Mouse (Mus musculus): Measurements from ENCODE around the gene Rhod. TPM values are rescaled to one million over a fixed set of nuclear protein-coding genes. Genes with fewer than 3 reads are reported as not detected.

Gene Rhod
- polyA plus RNA-seq, 1 experiment from 2014 or later: 7.7 TPM

DNA sequence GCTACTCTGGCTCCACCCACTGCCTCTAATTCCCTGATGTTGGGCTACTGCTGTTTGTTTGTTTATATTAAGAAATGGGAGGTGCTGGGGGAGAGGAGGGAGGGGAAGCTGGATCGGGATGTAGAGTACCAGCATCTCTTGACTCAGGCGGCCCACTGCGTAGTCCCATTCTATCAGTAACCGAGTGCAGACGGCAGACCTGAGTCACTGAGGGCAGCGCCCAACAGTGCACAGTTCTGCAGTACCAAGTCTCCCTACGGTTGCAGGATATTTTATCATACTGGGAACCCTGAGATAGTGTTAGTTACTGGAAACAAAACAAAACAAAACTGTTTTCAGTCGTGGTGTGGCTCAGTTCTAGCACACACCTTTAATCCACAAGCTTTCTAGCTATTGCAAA, 11.9 kb upstream of the Rhod start:
- no peak for DNase-seq (ENCODE audit: low spot score)

DNA sequence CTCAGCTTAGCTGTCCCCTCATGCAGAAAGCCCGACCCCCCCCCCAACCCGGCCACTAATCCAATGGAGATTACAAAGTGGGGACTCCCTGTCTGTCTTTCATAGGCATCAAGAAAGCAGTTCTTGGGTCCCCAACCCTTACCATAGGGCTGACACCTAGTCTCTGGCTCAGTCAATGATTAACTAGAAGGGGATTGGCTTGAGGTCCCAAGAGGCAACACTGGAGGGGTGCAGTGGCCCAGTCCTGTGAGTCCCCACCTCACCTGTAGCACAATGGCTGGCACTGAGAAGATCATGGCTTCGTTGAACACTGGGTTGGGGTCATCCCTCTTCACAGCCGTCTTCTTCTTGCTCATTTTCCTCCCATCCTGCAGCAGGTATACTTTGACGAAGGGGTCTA, 11.4 kb upstream of the Rhod start:
- no peak for DNase-seq (ENCODE audit: low spot score)

DNA sequence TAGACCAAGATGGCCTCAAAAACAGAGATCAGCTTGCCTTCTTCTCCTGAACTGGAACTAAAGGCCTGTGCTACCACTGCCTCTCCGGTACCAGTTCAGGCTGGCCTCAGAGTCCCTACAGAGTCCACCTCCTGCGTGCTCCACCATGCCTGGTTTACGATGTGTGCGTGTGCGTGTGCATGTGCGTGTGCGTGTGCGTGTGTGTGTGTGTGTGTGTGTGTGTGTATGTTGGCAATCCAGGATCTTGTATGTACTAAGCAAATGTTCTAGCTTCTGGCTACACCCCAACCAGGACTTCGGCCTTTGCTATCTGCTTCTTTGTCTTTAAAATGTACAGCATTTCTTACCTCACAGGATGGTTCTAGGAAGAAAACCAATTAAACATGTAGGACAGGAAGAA, 10.0 kb upstream of the Rhod start:
- DNase-seq (ENCODE audit: low spot score): no peak

DNA sequence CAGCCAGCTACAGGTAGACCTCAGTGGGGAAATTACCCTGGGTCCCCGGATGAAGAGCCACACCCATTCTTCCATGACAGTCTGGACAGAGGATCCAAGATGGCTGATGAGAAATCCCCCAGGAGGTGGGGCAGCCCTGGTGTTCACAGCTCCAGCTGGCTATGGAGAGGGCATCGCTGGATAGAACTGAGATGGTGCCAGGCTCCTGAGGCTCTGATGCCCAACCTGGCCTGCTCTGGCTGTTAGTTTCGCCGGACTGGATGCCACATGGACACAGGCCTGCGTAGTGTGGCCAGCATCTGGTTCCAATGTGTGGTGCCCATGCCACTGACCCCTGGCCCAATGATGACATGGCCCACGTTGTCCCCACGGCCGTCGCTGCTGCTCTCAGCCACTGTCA, 8.2 kb upstream of the Rhod start:
- no peak for DNase-seq (ENCODE audit: low spot score)

DNA sequence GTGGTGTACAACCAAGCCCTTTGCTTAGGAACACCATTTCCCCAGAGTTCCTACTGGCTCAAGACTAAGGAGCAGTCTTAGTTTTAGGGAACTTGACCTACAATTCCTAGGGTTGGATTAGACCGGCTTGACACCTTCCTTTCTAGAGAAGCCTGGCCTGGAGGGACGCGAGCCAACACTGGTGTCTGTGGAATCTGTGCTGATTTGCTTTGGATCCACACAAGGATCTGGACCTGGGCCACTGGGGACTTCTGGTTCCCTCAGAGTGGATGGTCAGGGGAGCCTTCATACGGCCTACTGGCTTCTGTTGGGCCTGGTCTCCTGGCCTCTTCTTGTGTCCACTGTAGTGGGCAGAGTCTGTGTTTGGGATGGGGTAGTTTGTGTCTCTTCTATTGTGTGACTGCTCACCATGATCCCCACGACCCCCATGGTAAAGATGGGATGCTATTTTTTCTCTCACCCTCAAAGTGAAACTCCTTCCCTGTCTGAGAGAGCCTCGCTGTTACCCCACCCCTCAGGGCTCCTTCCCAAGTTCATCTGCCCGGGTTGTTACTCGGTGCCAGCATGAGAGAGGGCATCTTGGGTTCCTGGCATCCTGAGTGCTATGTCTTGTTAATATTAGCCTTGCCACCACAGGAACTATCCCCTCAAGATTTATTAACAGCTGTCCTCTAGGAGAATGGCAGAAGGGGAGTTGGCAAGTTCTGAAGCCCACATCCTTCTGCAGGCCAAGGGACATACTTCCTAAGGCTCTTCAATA, 7.6 kb upstream of the Rhod start:
- no peak for DNase-seq (ENCODE audit: low spot score)

DNA sequence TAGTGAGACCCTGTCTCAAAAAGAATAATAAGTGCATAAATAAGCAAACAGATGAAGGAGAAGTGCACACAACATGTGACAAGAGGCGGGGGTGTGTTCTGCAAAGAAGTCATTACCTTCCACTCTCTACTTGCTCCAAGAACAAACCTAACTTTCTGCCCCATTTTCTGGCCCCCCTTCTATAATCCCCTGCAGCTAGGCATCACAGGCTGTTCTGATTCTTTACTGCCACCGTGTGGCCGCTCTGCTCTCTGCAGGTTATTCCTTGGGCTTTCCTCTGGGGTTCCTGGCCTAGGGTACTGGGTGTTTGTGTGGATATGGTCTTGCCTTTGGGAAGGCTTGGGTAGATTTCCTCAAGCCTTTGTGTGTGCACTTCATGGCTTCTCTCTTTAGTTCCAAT, 3.2 kb upstream of the Rhod start:
- DNase-seq (ENCODE audit: low spot score): peak; percentile 65

DNA sequence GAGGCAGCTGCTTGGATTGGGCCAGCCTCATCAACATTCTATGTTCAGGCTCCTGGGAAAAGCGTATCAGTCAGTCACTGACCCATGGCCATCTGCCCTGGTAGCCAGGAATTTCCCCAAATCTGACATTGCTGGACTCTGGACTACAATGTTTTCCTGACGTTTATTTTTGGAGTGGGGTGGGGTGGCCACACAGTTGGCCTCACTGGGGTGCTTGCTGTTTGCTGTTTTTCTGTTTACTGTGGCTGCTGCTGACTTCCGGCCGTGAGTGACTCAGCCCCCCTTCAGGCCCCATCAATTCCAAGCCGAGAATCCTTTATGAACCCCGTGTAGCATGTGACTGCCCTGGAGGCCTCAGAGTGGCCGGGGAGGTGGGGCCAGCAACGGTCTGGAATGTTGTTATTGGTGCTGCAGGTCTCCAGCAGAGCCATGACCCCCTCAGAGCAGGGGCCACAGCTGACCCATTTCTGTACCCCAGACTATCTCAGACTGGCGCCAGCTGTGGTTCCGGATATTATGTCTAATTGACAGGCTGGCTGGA, 2.5 kb upstream of the Rhod start:
- DNase-seq (ENCODE audit: low spot score): no peak

DNA sequence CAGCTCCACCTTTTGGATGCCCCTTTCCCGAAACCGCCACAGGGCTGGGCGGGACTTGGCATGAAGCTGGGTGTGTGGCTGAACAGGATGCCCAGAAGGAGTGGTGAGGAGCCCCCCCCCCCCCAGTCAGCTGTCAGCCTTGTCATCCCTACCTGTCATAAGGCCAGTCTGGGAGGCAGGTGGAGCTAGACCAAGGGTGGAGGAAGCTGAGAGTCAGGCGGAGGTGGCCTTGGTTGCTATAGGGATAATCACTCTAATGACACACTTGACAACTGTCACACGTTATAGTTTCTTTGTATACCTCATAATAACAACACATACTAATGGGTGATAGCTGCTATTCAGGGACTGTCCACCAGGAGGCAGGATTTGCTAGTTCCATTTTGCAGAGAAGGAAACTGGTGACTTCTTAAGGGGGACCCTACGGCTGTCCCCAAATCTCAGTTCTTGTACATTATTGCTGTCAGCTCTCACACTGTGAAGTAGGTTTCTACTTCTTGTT, 1.9 kb upstream of the Rhod start:
- DNase-seq (ENCODE audit: low spot score): peak; percentile 65

DNA sequence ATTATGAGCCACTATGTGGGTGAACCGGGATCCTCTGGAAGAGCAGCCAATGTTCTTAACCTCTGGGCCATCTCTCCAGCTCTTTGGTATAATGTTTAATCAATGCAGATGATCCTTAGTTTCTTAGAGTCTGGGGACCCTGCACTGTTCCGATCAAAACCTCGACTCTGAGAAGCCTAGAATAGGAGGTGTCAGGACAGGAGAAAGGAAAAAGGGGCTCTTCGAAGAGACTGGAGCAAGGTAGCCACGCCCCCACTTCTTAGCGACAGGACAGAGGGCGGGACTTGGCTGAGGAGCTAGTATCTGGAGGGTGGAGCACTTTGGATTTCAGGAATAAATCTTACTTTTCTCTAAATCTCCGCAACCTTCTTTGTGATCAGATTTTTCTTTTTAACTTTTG, 990 bp upstream of the Rhod start:
- DNase-seq (ENCODE audit: low spot score): no peak

DNA sequence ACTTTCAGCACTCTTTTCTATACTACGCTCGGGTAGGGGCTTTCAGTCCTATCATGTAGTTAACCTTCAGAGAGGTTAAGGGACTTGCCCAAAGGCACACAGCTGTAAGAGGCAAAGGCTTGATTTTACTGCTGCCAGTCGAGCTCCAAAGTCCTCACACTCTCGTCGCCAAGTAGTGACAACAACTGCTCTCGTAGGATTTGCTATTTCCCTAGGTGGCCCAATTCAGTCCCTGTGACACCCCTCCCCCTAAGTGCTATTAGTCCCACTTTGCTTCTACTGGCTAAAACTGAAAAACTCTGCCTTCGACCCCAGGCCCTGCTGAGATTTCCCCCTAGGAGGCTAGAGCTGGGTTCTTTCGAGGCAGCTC, 456 bp downstream of the Rhod start:
- no peak for DNase-seq (ENCODE audit: low spot score)

DNA sequence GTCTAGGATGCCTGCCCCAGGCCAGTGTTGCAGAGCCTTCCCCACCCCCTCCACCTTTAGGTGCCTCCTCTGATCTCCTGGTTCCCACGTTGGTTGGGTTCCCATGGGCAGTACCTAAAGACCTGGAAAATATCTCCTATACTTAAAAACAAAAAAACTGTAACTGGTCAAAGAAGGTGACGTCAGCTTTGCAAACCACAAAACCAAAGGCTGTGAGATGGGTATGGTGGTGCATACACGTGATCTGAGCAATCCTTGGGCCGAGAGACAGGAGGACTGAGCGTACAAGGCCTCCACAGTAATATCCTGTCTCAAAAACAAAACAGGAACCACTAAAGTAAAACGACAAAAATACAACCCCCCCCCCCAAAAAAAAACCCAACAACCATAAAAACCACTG, 1.3 kb downstream of the Rhod start:
- DNase-seq (ENCODE audit: low spot score): no peak

DNA sequence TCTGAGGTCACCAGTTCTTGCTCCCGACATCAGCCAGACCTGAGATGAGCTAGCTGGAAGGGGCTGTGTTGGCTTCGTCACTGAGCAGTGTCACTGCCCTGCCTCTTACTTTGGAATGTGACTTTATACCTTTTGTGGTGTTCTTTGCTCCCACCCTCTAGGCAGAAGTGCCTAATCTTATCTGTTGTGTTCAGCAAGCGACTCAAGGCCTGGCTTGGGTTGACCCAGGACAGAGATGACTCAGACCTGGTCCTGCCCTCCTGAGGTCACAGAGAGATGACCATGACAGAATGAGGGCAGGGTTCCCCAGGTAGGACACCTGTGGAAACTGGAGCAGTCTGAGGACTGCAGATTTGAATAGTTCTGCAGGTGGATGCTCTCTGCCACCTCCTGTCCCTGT, 3.0 kb downstream of the Rhod start:
- no peak for DNase-seq (ENCODE audit: low spot score)

DNA sequence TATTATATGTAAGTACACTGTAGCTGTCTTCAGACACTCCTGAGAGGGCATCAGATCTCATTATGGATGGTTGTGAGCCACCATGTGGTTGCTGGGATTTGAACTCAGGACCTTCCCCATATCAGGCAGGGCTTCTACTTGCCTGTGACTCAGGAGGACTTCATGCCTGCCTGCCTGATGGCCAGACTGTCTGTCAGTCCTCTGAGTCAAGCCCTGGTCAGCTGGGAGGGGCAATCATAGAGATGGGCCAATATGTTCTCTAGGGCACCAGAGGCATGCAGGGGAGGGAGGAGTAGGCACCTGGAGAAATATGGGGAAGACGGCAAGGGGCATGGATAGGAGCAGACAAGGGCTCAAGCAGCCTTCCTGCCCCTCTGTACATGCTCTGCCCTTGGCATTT, 4.2 kb downstream of the Rhod start:
- DNase-seq (ENCODE audit: low spot score): no peak

DNA sequence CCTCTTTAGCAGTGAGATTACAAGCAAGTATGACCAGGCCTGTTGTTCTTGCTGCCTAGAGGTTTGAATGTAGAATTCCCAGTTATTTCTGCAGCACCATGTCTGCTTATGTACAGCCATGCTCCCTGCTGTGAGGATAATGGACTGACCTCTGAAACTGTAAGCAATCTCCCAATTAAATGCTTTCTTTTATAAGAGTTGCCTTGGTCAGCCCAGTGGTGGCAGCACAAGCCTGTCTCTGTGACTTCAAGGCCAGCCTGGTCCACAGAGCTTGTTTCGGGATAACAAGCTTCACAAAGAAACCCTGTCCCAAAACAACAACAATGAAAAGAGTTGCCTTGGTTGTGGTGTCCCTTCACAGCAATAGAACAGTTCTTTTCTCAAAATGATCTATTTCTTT, 5.5 kb downstream of the Rhod start:
- DNase-seq (ENCODE audit: low spot score): no peak

DNA sequence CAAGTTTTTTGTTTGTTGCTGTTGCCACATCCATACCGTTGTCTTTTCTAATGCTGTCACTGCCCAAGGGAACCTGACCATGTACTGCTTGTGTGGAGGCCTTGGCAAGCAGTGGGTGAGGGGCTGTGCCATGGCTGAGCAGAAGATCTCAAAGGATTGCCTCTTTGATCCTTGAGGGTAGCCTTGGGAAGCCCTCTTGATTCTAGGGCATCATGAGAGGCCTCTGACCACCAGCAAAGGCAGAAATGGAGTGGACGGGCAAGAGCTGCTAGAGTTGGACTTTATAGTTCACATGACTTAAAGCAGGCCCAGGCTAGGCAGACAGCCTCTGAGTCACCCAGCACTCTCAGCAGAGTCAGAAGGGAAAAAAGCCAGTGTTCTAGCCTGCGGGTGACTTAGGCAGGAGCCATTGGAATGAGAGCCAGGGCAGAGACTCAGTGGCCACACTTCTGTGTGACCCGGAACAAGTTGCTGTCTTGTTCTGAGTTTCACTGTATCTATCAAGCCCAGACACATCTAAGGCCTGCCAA, 9.1 kb downstream of the Rhod start:
- no peak for DNase-seq (ENCODE audit: low spot score)

DNA sequence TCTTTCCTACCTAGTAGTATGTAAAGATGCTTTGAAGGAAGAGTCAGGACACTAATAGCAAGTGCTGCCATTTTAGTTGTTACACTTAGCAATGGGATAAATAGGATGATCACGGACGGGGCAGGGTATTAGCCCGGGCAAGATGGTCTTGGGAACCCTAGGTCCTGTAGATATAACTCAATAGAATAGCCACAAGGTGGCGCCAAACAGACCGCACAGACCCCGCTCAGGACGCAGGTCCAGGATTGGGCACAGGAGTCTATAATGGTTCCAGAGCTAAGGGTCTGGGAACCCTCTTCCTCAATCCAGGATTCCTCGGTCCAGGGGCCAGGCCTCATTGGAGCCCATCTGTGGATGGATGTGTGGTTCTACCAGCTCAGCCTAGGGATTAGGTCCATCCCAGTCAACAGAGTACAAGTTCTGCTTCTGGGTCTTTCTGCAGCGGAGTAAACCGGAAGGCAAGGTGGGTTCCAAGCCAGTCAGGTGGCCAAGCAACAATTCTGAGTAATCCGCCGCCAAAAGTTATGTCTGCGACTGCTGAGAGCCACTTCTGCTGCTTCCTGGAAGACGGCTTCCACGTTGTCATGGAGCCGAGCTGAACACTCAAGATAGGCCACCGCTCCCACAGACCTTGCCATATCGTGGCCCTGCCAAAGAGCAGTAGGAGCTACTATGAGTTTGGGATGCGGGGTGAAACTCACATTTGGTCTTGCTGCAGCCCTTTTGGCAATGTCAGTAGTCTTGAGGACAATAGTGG, 13.4 kb downstream of the Rhod start:
- peak; percentile 37 for DNase-seq (ENCODE audit: low spot score)

DNA sequence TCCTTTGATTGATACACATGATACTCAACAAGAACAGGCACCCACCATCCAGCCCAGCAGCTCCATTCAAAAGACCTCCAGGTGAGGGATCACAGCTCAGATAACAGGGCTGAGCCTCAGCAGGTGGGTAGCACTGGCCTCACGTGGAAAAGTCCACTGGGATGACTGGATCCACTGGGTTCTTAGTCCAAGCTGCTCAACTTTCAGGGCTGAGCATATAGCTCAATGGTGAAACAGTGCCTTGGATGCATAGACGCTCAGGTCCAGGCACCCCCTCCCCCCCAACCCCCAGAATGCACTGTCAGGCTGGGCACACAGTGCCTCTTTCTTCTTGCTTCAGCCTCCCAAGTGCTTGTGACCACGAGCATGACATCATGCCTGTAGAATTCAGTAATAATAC, 16.2 kb downstream of the Rhod start:
- no peak for DNase-seq (ENCODE audit: low spot score)

DNA sequence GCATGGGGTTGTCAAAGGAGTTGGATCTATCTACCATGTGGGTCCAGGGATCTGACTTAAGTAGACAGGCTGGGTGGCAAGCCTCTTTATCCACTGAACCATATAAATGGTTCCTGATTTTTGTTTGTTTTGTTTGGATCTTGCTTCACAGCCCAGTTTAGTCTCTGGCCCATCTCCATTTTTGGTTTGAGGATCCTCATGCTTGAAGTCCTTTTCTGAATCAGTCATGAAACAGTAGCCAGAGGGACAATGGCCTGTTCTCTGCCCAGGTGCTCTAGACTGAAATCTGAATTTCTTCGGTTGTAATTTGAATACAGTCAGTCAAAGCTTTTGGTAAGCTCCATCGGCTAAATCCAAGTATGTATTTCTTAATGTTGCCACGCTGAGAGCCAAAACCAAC, 16.7 kb downstream of the Rhod start:
- no peak for DNase-seq (ENCODE audit: low spot score)

DNA sequence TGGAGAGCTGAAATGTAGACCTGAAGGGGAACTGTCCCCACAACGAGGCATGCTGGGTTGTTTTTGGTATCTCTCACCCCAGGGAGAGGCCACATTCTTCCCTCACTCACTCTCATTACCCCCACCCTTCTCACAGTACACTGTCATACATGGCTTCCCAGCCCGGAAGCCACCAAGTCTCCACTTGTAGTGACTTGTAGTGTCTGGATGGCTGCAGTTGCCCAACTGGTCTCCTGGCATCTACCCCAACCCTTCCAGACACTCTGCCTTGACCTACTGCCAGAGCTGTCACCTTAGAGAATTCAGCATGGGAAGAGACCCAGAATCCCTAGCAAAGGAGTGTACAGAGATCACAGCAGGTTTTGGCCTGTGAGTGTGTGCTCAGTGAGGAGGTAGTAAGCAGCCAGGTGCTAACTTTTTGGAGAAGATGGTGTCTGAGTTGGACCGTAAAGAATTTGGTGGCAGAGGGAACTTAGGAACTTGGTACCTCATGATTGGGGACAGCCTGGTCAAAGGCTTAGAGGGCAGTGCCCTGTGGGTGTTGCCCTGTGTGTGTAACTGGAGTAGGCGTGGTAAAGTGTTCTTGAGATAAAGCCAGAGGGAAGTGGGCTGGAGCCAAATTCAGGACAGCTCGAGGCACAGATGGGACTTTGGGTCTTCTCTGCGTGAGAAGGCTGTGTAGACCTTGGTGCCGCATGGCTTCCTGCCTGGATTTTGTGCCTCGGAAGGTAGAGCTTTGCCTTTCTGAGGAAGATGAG, 18.9 kb downstream of the Rhod start:
- no peak for DNase-seq (ENCODE audit: low spot score)

DNA sequence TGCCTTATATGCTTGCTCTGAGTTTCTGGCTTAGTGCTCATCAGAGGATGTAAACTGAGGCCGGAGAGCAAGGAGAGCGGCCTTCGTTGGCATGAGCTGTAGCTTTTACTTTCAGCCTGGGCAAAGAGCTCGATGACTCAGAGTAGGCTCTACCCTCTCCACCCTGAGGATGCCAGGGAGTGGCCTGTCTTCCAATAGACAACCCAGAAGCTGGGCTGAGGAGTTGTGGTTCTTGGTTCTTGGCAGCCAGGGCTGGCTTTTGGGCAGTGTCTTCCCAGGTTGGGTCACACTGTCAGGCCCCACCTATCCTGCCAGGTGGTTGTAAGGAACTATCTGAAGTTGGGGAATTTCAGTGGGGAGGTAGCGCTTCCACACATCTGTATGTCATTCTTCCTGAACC, 19.5 kb downstream of the Rhod start:
- DNase-seq (ENCODE audit: low spot score): no peak

DNA sequence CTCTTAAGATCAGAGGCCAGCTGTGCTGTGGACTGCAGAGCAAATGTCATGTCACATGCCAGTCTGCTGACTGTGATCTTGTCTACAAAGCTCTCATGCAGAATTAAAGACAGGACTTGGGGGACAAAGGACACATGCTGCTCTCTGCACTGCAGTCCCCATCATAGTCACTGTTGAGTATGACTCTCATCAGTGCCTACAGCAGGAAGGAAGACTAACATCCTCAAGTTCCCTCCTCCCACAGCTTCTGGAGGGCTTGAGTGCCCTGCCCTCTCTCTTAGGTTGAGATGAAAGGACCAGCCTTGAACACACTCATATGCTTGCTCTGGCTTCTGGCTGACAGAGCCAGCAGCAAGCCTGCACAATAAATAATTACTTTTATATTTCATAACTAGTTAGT, 21.5 kb downstream of the Rhod start:
- DNase-seq (ENCODE audit: low spot score): no peak

DNA sequence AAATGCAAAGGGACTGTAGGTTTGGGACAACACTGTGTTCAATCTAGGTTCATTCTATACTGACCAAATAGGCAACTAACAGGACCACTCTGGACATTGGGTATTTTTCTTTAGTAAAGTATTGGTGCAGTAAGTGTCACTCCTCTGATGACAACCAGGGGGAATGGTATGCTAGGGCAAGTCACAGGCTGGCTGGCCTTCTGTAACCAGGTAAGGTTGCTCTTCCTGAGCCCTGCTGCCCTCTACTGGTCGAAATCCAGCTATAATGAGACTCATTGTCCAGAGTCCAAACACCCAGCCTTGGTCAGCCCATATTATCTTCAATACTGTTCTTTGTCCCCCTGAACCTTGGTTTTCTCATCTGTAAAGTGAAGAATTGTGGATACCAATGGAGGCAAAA, 22.0 kb downstream of the Rhod start:
- peak; percentile 64 for DNase-seq (ENCODE audit: low spot score)
